Comparison of ENCODE assay signal across 8 mouse cellular contexts in the genomic region with DNA sequence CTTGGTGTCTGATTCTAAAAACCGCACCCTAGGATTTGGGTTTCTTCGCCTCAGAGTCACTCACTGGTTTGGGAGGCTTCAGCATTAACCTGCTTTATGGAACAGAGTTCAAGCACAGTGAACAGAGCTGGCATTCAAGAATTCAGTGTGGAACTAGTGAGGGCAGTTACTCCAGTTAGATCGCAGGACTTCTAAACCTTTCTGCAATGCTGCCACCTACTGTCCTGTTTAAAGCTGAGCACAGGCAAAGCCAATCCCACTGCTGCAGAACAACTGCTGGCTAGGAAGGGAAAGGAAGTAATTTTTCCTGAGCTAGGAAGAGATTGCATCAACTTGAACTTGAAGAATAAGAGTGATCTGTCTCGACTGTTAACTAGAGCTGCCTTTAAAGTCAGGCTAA.
DNase-seq lines count a peak whose midpoint lies in the region; ATAC-seq and TF ChIP-seq lines count a peak whose summit lies in the region.

No protein-coding gene starts in this region.

- 21% methylated on average over 4 of the region's 4 CpGs for WGBS in lung, embryonic 16.5 days

- ATAC-seq in hematopoietic stem cell, adult 5-6 weeks (replicated peaks in 1 of 2; ENCODE audit: insufficient read depth in 1 of 2, low FRiP score in 2 of 2, low TSS enrichment in 1 of 2, low read depth in 1 of 2, poor library complexity in 2 of 2, severe bottlenecking in 2 of 2), result peak; percentile 62
- ATAC-seq in lung, embryonic 16.5 days (ENCODE audit: low read depth), result peak; percentile 62; the same call in 1 of the 2 replicates

- H3K4me1 ChIP-seq in lung, embryonic 16.5 days (replicated peaks; ENCODE audit: control insufficient read depth, insufficient read depth, low read length), result no peaks in the 10 kb centered on the region

- H3K4me3 ChIP-seq in C2C12 (ENCODE audit: insufficient read depth, poor library complexity, severe bottlenecking), result no peak overlapping the region
- no peak overlapping the region for H3K4me3 ChIP-seq in lung, embryonic 16.5 days (ENCODE audit: low read length)

- no peak overlapping the region for H3ac ChIP-seq in C2C12 (ENCODE audit: control insufficient read depth, insufficient read length, low read depth)

- H3K9me3 ChIP-seq in lung, embryonic 16.5 days (ENCODE audit: control insufficient read depth, low read length), result no peaks in the 10 kb centered on the region

- H3K79me3 ChIP-seq in C2C12 (ENCODE audit: low read depth), result no peaks in the 10 kb centered on the region

- no peaks in the 10 kb centered on the region for H3K79me2 ChIP-seq in C2C12 (ENCODE audit: control insufficient read depth, insufficient read depth)

- H3K4me2 ChIP-seq in lung, embryonic 16.5 days (ENCODE audit: low read depth, low read length), result no peak overlapping the region

- H3K27ac ChIP-seq in lung, embryonic 16.5 days (ENCODE audit: low read length), result no peak overlapping the region

- H3K9ac ChIP-seq in lung, embryonic 16.5 days (ENCODE audit: low read length), result no peak overlapping the region

- DNase-seq in WW6 (ENCODE audit: low read depth, low spot score), result peak; percentile 34
- DNase-seq in embryo, embryonic 10.5 days (ENCODE audit: low spot score), result peak; percentile 87
- peak; percentile 45 for DNase-seq in layer of hippocampus, adult 11-12 months (ENCODE audit: low spot score)
- DNase-seq in right cerebral cortex, postnatal 10 days (ENCODE audit: low spot score in 2 of 2), result peak; percentile 75 to 81
- no peak for DNase-seq in thymus, postnatal 25 days

- no peaks in the 10 kb centered on the region for H3K36me3 ChIP-seq in C2C12 (ENCODE audit: control insufficient read depth, insufficient read depth)
- H3K36me3 ChIP-seq in lung, embryonic 16.5 days (ENCODE audit: control insufficient read depth, insufficient read depth, low read length), result no peaks in the 10 kb centered on the region

- TF ChIP-seq CTCF in C2C12 (IDR thresholded peaks at IDR 0.05; ENCODE audit: control insufficient read depth, insufficient read depth, insufficient read length), result peak; percentile 56

- no peaks in the 10 kb centered on the region for H3K27me3 ChIP-seq in C2C12 (ENCODE audit: control insufficient read depth, insufficient read depth, insufficient read length)
- no peaks in the 10 kb centered on the region for H3K27me3 ChIP-seq in lung, embryonic 16.5 days (ENCODE audit: control insufficient read depth, insufficient read depth, low read depth, low read length)

TF ChIP-seq in C2C12, 6 proteins besides CTCF, POLR2A, EP300 and RAD21:
- TF ChIP-seq FOSL1 (IDR thresholded peaks at IDR 0.05; ENCODE audit: insufficient read depth, low read length, poor library complexity, severe bottlenecking), result no peak
- no peak for TF ChIP-seq MYOD1 (IDR thresholded peaks at IDR 0.05; ENCODE audit: control insufficient read depth, insufficient read length, low read depth)
- no peak for TF ChIP-seq CEBPB (IDR thresholded peaks at IDR 0.05; ENCODE audit: low read depth)
- no peak for TF ChIP-seq MYOG (IDR thresholded peaks at IDR 0.05; ENCODE audit: control insufficient read depth, extremely low read depth, insufficient read length)
- no peak for TF ChIP-seq USF1 (IDR thresholded peaks at IDR 0.05; ENCODE audit: low read depth)
